Mouse (Mus musculus) megakaryocyte-erythroid progenitor cell, adult 5-6 weeks (primary cell): ENCODE measurements around the gene Pde7b. TPM values are rescaled to one million over a fixed set of nuclear protein-coding genes. Genes with fewer than 3 reads are reported as not detected.
A peak's percentile ranks its signal among the peaks of the same experiment; 100 is the strongest.

Source experiments
- ATAC-seq: replicated peaks from 2 replicates; pipeline ENCODE4 v1.8.0; 2016; ENCODE audit warnings: mild to moderate bottlenecking, inconsistent platforms; ENCODE audit not compliant: severe bottlenecking, poor library complexity, low FRiP score, low TSS enrichment
- total RNA-seq, 2 experiments: library from RNA; stranded (forward) in 1 of 2; stranded (reverse) in 1 of 2; fragments of 200-1000, 215-1000 nt in 1 of 2; fragments of >200 nt in 1 of 2; fragmentation: Nextera tagmentation in 1 of 2; gene quantifications; 2 replicates each; pipeline ENCODE4 v1.2.3; 2014 to 2017

Pde7b gene
- total RNA-seq, 2 experiments from 2014 or later = not detected

- ATAC-seq = no peak
Observed at GRCm38 (mm10) chr10:20723962-20724361, 916 bp downstream of the Pde7b start.

DNA sequence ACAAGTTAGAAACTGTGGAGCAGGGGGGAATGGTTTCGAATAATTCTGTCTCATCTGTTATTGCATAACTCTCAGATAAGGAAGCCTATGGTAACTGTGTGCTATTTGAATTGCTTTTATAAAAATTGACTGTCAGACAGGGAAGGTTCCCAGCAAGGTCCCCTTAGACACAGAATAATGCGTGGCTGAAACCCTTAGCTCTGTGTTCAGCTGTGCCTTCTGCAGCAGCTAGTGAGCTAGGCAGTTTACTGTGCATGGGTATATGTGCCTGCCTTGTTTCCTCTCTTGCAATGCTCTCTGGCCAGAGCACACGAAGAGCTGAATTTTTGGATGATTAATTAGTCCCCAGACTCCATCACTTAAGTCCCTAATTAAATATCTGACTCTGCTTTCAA lies 1.4 kb downstream of the Pde7b start:
- 0 out of 2 replicates have a peak, but pooled peaks have one; percentile 19 for ATAC-seq

DNA sequence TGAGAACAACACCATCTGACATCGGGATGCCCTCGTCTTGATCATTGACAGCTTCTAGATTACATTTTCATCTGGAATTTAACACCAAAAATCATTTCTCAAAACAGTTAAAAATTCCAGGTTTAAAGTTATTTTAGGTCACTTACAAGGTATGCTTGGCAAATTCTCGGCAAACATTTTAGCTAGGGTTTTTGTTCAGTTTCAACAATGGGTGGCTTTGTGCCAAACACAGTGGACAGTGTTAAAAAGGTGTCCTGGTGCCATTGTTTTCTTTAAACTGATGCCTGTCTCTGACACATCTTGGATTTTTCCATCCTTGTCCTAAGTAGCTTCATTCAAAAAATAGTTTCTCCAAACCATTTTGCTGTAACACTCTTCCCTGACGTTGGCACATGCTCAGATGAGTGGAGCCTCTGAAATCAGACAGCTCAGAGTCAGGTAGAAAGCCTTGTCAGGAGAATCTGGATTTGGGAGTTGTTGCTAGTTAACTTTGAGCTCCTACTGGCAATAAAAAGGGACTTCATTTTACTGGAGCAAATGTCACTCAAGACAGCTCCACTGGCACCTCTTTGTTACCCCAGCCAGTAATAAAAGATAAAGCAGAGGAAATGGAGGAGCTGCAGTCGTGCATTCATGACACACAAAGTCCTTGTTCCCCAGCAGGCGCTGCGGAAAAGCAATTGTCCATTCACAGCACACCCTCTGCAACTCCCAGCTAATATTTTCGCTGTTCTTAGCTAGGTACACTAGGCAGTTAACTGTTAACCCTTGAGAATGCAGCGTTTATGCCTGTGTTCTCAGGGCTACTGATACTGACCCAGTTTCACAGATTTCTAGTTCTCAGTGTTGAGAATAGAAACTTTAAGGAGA lies 2.0 kb downstream of the Pde7b start:
- ATAC-seq = 0 out of 2 replicates have a peak, but pooled peaks have one; percentile 1

DNA sequence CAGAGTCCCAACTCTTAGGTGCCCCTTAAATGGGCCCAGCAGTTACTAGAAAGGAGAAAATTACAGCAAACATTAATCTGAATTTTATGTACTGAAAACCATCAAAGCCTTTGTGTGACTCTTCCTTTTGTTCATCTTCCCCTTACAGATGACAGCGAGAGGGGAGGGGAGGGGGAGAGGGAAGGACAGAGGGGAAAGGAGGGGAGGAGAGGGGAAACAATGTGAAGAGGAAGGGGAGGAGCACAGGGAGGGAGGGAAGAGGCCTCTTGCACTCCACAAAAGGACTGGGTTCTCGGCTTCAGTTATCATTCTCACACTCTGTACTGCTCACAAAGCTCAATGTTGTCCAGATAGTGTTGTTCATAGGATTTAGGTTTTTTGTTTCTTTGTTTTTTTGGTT lies 5.7 kb downstream of the Pde7b start:
- no peak for ATAC-seq

- no peak for ATAC-seq
Observed at GRCm38 (mm10) chr10:20700633-20701032, 24.2 kb downstream of the Pde7b start.

- no peak for ATAC-seq
Observed at GRCm38 (mm10) chr10:20699874-20700273, 25.0 kb downstream of the Pde7b start.

- no peak for ATAC-seq
Observed at GRCm38 (mm10) chr10:20695637-20696036, 29.2 kb downstream of the Pde7b start.

DNA sequence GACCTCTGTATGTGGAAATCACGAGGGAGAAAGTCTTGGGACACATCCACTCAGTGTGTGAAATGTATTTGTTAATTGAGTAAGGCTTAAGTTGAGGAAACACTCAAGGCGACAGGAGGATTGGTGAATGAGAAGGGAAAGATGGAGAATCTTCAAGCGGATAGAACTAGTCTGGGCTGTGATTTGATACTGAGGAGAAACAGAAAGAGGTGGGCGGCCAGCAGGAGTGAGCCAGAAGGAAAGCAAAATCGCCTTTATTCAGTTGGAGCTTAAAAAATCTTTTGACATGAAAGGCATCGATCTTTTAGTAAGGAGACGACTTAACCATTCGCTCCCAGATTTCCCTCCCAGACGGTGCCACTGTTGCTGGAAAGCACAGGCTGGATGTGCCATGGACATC lies 34.9 kb downstream of the Pde7b start:
- ATAC-seq = no peak

DNA sequence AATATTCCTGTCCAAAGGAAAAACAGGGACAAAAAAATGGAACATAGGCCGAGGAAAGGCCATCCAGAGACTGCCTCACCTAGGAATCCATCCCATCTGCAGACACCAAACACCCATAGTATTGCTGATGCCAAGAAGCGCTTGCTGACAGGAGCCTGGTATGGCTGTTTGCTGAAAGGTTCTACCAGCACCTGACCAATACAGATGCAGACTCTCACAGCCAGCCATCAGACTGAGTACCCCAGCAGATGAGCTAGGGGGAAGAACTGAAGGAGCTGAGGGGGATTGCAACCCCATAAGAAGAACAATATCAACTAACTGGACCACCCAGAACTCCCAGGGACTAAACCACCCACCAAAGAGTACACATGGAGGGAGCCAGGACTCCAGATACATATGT lies 40.7 kb downstream of the Pde7b start:
- ATAC-seq = no peak

- peak; percentile 61 for ATAC-seq
Observed at GRCm38 (mm10) chr10:20680986-20681385, 43.9 kb downstream of the Pde7b start.

DNA sequence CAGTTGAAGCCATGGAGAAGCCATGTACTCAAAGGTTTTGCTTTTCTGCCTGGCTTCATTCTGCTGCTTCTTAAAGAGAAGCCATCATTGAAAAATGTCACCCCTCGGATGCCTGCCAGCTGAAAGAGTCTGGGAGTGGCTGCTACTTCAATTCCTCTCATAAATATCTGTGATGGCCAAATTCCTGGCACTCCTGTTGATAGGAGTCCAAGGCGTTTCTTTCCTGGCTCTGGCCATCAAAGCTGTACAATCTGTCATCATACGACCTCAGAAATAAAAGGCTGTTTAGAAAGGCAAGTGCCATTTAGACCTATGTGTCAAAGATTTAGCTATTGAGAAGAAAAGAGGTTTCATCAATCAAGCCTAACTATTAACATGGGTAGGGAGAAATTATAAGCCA lies 49.6 kb downstream of the Pde7b start:
- ATAC-seq = no peak

GRCm38 (mm10) chr10:20673798-20674197 lies 51.1 kb downstream of the Pde7b start:
- ATAC-seq = no peak

- ATAC-seq = no peak
Observed at GRCm38 (mm10) chr10:20672591-20672990, 52.3 kb downstream of the Pde7b start.

GRCm38 (mm10) chr10:20671621-20672020 lies 53.3 kb downstream of the Pde7b start:
- no peak for ATAC-seq

DNA sequence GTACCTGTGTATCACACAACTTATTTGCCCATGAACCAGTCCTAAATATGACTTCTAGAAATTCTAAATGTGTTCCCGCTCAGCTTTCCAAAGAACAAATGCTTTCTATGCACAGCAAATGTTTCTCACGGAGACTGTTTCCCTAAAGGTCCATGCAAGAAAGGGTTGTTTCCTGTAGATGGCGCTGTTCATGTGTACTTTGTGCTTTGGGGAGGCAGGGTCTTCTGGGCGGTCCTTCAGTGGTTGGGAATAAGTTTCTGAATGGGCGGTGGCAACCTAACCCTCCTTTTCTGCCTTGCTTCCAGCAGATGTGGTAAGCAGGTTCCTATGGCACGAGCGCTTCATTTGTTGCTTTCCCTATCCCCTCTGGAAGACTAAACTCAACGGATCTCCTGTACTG lies 54.3 kb downstream of the Pde7b start:
- ATAC-seq = no peak

DNA sequence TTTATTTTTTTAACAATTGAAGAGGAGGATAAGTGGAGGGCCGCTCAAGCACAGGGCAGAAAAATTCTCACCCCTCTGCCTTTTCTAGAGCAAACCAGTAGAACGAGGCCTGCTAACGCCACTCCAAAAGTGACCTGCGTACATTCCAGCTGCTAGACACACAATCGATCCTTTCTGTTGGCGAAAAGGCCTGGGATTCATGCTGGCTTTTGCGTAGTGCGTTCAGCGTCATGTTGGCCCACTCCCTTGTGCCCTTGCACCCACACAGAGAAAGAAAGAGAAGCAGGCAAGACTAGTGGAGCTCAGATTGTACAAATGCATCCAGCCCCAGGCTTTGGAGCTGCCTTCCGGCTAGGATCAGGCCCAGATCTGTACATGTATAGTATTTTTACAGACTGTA lies 55.4 kb downstream of the Pde7b start:
- ATAC-seq = no peak

- no peak for ATAC-seq
Observed at GRCm38 (mm10) chr10:20668577-20668976, 56.3 kb downstream of the Pde7b start.

DNA sequence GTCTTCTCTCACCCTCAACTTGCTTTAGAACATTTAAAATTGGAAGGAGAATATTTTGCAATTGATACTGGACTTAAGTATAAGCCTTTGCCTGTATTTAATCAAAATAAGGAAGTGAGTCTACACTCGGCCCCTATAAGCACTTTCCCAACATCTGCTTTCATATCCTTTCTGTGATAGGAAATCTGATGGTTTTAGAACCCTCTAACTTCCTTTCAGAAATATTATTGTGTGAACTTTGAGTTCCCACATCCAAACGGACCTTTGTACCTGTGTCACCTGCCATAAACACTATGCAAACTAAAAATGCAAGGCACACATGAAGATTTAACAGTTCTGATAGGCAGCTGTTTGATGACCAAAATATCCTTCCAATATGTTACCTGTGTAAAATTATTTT lies 58.2 kb downstream of the Pde7b start:
- ATAC-seq = no peak

- no peak for ATAC-seq
Observed at GRCm38 (mm10) chr10:20662951-20663350, 61.9 kb downstream of the Pde7b start.

- no peak for ATAC-seq
Observed at GRCm38 (mm10) chr10:20661684-20662083, 63.2 kb downstream of the Pde7b start.

DNA sequence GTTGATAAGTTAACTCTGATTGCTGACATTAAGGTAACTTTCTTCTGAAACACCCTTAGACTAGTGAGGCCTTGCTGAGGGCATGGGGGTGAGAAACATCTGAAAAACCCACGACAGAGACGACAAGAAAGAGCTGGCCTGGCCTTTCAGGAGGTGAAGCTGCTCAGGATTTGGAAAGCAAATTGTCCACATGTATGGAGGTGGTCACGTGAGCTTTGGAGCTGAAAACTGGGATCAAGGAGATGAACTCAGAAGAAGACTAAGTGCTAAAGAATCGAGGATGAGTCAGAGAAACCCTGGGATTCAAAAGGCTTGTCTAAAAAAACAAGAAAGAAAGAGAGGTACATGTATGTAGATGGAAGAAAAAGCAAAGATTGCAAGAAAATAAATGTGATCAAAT lies 65.2 kb downstream of the Pde7b start:
- ATAC-seq = no peak
